Mouse (Mus musculus): ENCODE measurements around the gene Olfr877.

GRCm38 (mm10) chr9:37870246-37870645, 16.2 kb downstream of the Olfr877 start:
- TF ChIP-seq CTCF (IDR thresholded peaks at IDR 0.05; ENCODE audit: low read depth) (no peak), EP300 (optimal IDR thresholded peaks at IDR 0.05) (no peak)

Measured in stomach, postnatal 0 days (tissue).